Mouse (Mus musculus) spleen, embryonic (tissue): ENCODE measurements around the gene Nans.

Experiments used
- CTCF ChIA-PET: fragments of 350-600 bp; sonication (Branson Sonifier 250); formaldehyde crosslinking; loops from one replicate; lab custom pipeline; 2022; lab: Charles Lee

The Nans gene

GRCm38 (mm10) chr4:46475101-46475500, 13.9 kb upstream of the Nans start:
- CTCF ChIA-PET = interaction anchor here (0.6 kb wide), 1 partner anchor 10 kb away, joined by 3 read pairs; no protein-coding TSS in a partner anchor

GRCm38 (mm10) chr4:46479081-46479480, 10.0 kb upstream of the Nans start:
- CTCF ChIA-PET = no interaction called here

GRCm38 (mm10) chr4:46485696-46486417, 3.2 kb upstream of the Nans start:
- CTCF ChIA-PET = interaction anchor here (0.7 to 1.4 kb wide), 2 partner anchors 14 to 19 kb away, joined by 4 to 7 read pairs; no protein-coding TSS in a partner anchor

- CTCF ChIA-PET = no interaction called here
Observed at GRCm38 (mm10) chr4:46487348-46487747, 1.7 kb upstream of the Nans start.

GRCm38 (mm10) chr4:46493071-46493470, 4.0 kb downstream of the Nans start:
- CTCF ChIA-PET = no interaction called here

- CTCF ChIA-PET = no interaction called here
Observed at GRCm38 (mm10) chr4:46495543-46495942, 6.5 kb downstream of the Nans start.

- CTCF ChIA-PET = interaction anchor here (0.7 kb wide), 1 partner anchor 37 kb away, joined by 7 read pairs; no protein-coding TSS in a partner anchor
Observed at GRCm38 (mm10) chr4:46497286-46497892, 8.3 kb downstream of the Nans start.

- CTCF ChIA-PET = interaction anchor here (0.6 kb wide), 1 partner anchor 29 kb away, joined by 8 read pairs; no protein-coding TSS in a partner anchor
Observed at GRCm38 (mm10) chr4:46498511-46498910, 9.5 kb downstream of the Nans start.

GRCm38 (mm10) chr4:46498976-46499375, 9.9 kb downstream of the Nans start:
- CTCF ChIA-PET = interaction anchor here (0.6 kb wide), 2 partner anchors 13 to 29 kb away, joined by 4 to 8 read pairs; no protein-coding TSS in a partner anchor

GRCm38 (mm10) chr4:46502606-46503502, 13.8 kb downstream of the Nans start:
- CTCF ChIA-PET = interaction anchor here (0.5 kb wide), 1 partner anchor 381 kb away, joined by 3 read pairs; no protein-coding TSS in a partner anchor

- CTCF ChIA-PET = interaction anchor here (0.5 to 0.9 kb wide), 3 partner anchors 17 to 380 kb away, joined by 3 to 11 read pairs (median 7); no protein-coding TSS in a partner anchor
Observed at GRCm38 (mm10) chr4:46503881-46504280, 14.8 kb downstream of the Nans start.

GRCm38 (mm10) chr4:46505361-46506057, 16.5 kb downstream of the Nans start:
- CTCF ChIA-PET = interaction anchor here (0.6 to 1.6 kb wide), 3 partner anchors 105 to 1375 kb away, joined by 3 to 4 read pairs (median 3); no protein-coding TSS in a partner anchor

- CTCF ChIA-PET = no interaction called here
Observed at GRCm38 (mm10) chr4:46506801-46507610, 18.0 kb downstream of the Nans start.

- CTCF ChIA-PET = interaction anchor here (1.2 kb wide), 1 partner anchor 18 kb away, joined by 5 read pairs; no protein-coding TSS in a partner anchor
Observed at GRCm38 (mm10) chr4:46507736-46508460, 18.9 kb downstream of the Nans start.

- CTCF ChIA-PET = interaction anchor here (0.6 to 1.0 kb wide), 3 partner anchors 11 to 165 kb away, joined by 3 to 9 read pairs (median 4); no protein-coding TSS in a partner anchor
Observed at GRCm38 (mm10) chr4:46520491-46520890, 31.4 kb downstream of the Nans start.

- CTCF ChIA-PET = no interaction called here
Observed at GRCm38 (mm10) chr4:46521457-46521856, 32.4 kb downstream of the Nans start.

GRCm38 (mm10) chr4:46523324-46523723, 34.3 kb downstream of the Nans start:
- CTCF ChIA-PET = interaction anchor here (0.5 to 0.6 kb wide), 2 partner anchors 83 to 168 kb away, joined by 3 to 5 read pairs; no protein-coding TSS in a partner anchor

GRCm38 (mm10) chr4:46526226-46526625, 37.2 kb downstream of the Nans start:
- CTCF ChIA-PET = interaction anchor here (0.6 to 1.1 kb wide), 2 partner anchors 18 to 20 kb away, joined by 5 to 7 read pairs; no protein-coding TSS in a partner anchor
